Mouse (Mus musculus) neural tube, embryonic 15.5 days (tissue): ENCODE results near the gene St5. TPM values are rescaled to one million over a fixed set of nuclear protein-coding genes. Genes with fewer than 3 reads are reported as not detected.

Experiments
- ATAC-seq: fragments of 200-750 bp; cut with Nextera tagmentation; 2 replicates; pipeline ENCODE4 v1.8.0; 2017; ENCODE audit warnings: mild to moderate bottlenecking, moderate TSS enrichment, moderate library complexity; ENCODE audit not compliant: low FRiP score
- H3K27ac ChIP-seq: fragments of 300-500 bp; sonication (generic); replicated peaks from 2 replicates; pipeline ENCODE4 v1.5.1; 2015; ENCODE audit warnings: mild to moderate bottlenecking, inconsistent platforms
- H3K27me3 ChIP-seq: fragments of 300-500 bp; sonication (generic); replicated peaks from 2 replicates; pipeline ENCODE4 v1.6.1; 2015; ENCODE audit warnings: inconsistent platforms
- H3K36me3 ChIP-seq: fragments of 300-500 bp; sonication (generic); 2 replicates; pipeline ENCODE4 v1.6.1; 2015; ENCODE audit warnings: inconsistent platforms
- H3K4me1 ChIP-seq: fragments of 300-500 bp; sonication (generic); 2 replicates; pipeline ENCODE4 v1.6.1; 2015; ENCODE audit warnings: inconsistent platforms
- H3K4me2 ChIP-seq: fragments of 300-500 bp; sonication (generic); 2 replicates; pipeline ENCODE4 v1.6.1; 2015; ENCODE audit warnings: inconsistent platforms, mild to moderate bottlenecking, moderate library complexity
- H3K4me3 ChIP-seq: fragments of 300-500 bp; sonication (generic); replicated peaks from 2 replicates; pipeline ENCODE4 v1.5.1; 2015; ENCODE audit warnings: mild to moderate bottlenecking, inconsistent platforms
- H3K9ac ChIP-seq: fragments of 300-500 bp; sonication (generic); replicated peaks from 2 replicates; pipeline ENCODE4 v1.6.1; 2015; ENCODE audit warnings: mild to moderate bottlenecking, inconsistent platforms
- H3K9me3 ChIP-seq: fragments of 300-500 bp; sonication (generic); replicated peaks from 2 replicates; pipeline ENCODE4 v1.6.1; 2016; ENCODE audit warnings: inconsistent platforms
- WGBS: fragments of 180-500 bp; shearing (Covaris S2); methylation state at CpG from one replicate; pipeline ENCODE4 v1.1.7; 2015; ENCODE audit warnings: mixed read lengths; 5-methylcytosine and 5-hydroxymethylcytosine counted together
- polyA plus RNA-seq: library from polyadenylated mRNA; unstranded; fragments of >200 nt; fragmentation: Nextera tagmentation; extraction: Ambion mirVana; gene quantifications from 2 replicates; pipeline ENCODE4 v1.2.1, GENCODE M21; 2015

Gene St5
- polyA plus RNA-seq, 1 experiment from 2014 or later: 18.2 TPM

GRCm38 (mm10) chr7:109659278-109659677, 44.1 kb downstream of the St5 start:
- no peak for ATAC-seq
- Histone ChIP-seq H3K9ac (no peak overlapping the region), H3K27me3 (no peaks in the 10 kb centered on the region), H3K4me3 (no peak overlapping the region), H3K9me3 (no peaks in the 10 kb centered on the region), H3K36me3 (no peaks in the 10 kb centered on the region), H3K4me2 (no peak overlapping the region), H3K27ac (no peak overlapping the region), H3K4me1 (no peaks in the 10 kb centered on the region)
- 96% methylated on average over 2 of the region's 2 CpGs for WGBS

GRCm38 (mm10) chr7:109657884-109658283, 45.5 kb downstream of the St5 start:
- no peaks in the 10 kb centered on the region for H3K4me1 ChIP-seq
- 60% methylated on average over 6 of the region's 6 CpGs for WGBS

GRCm38 (mm10) chr7:109654871-109655270, 48.5 kb downstream of the St5 start:
- no peaks in the 10 kb centered on the region for H3K27me3 ChIP-seq
- H3K4me1 ChIP-seq: no peaks in the 10 kb centered on the region
- 81% methylated on average over 5 of the region's 5 CpGs for WGBS
- ATAC-seq: no peak
- H3K4me2 ChIP-seq: no peak overlapping the region
- H3K9me3 ChIP-seq: no peaks in the 10 kb centered on the region
- H3K36me3 ChIP-seq: no peaks in the 10 kb centered on the region
- no peak overlapping the region for H3K9ac ChIP-seq
- no peak overlapping the region for H3K4me3 ChIP-seq
- no peak overlapping the region for H3K27ac ChIP-seq

More at GRCm38 (mm10) chr7:109657884-109658283, 45.5 kb downstream of the St5 start:
- H3K9ac ChIP-seq: no peak overlapping the region
- no peaks in the 10 kb centered on the region for H3K36me3 ChIP-seq
- no peak overlapping the region for H3K4me2 ChIP-seq
- H3K27ac ChIP-seq: no peak overlapping the region
- no peaks in the 10 kb centered on the region for H3K9me3 ChIP-seq
- H3K4me3 ChIP-seq: no peak overlapping the region
- no peaks in the 10 kb centered on the region for H3K27me3 ChIP-seq
- no peak for ATAC-seq

- H3K4me3 ChIP-seq: no peak overlapping the region
- H3K36me3 ChIP-seq: no peaks in the 10 kb centered on the region
- no peaks in the 10 kb centered on the region for H3K27me3 ChIP-seq
- no peaks in the 10 kb centered on the region for H3K4me1 ChIP-seq
- no peak overlapping the region for H3K27ac ChIP-seq
- 67% methylated on average over 10 of the region's 10 CpGs for WGBS
- no peak for ATAC-seq
- H3K4me2 ChIP-seq: no peak overlapping the region
- no peak overlapping the region for H3K9ac ChIP-seq
- H3K9me3 ChIP-seq: no peaks in the 10 kb centered on the region
Measured at GRCm38 (mm10) chr7:109648812-109649594, 54.4 kb downstream of the St5 start.

- H3K36me3 ChIP-seq: no peaks in the 10 kb centered on the region
- no peaks in the 10 kb centered on the region for H3K27me3 ChIP-seq
- no peak overlapping the region for H3K4me3 ChIP-seq
- H3K9ac ChIP-seq: no peak overlapping the region
- 38% methylated on average over 3 of the region's 3 CpGs for WGBS
- H3K27ac ChIP-seq: no peak overlapping the region
- H3K4me1 ChIP-seq: no peaks in the 10 kb centered on the region
- H3K9me3 ChIP-seq: no peaks in the 10 kb centered on the region
- ATAC-seq: no peak
- no peak overlapping the region for H3K4me2 ChIP-seq
Measured at GRCm38 (mm10) chr7:109646574-109646973, 56.8 kb downstream of the St5 start.

GRCm38 (mm10) chr7:109643305-109643994, 60.0 kb downstream of the St5 start:
- ATAC-seq: no peak
- 97% methylated on average over 18 of the region's 18 CpGs for WGBS
- H3K4me1 ChIP-seq: no peaks in the 10 kb centered on the region
- no peak overlapping the region for H3K4me3 ChIP-seq
- H3K9ac ChIP-seq: no peak overlapping the region
- no peak overlapping the region for H3K27ac ChIP-seq
- no peaks in the 10 kb centered on the region for H3K9me3 ChIP-seq
- no peaks in the 10 kb centered on the region for H3K36me3 ChIP-seq
- no peak overlapping the region for H3K4me2 ChIP-seq
- H3K27me3 ChIP-seq: no peaks in the 10 kb centered on the region

GRCm38 (mm10) chr7:109641963-109642362, 61.4 kb downstream of the St5 start:
- Histone ChIP-seq H3K4me2 (no peak overlapping the region), H3K4me1 (no peaks in the 10 kb centered on the region), H3K4me3 (no peak overlapping the region), H3K36me3 (no peaks in the 10 kb centered on the region), H3K9me3 (no peaks in the 10 kb centered on the region), H3K27ac (no peak overlapping the region), H3K9ac (no peak overlapping the region), H3K27me3 (no peaks in the 10 kb centered on the region)
- WGBS: 50% methylated on average over 1 of the region's 1 CpGs
- ATAC-seq: no peak

- Histone ChIP-seq H3K9ac (no peak overlapping the region), H3K27me3 (no peaks in the 10 kb centered on the region), H3K4me1 (no peaks in the 10 kb centered on the region), H3K36me3 (no peaks in the 10 kb centered on the region), H3K9me3 (no peaks in the 10 kb centered on the region), H3K4me3 (no peak overlapping the region), H3K4me2 (no peak overlapping the region), H3K27ac (no peak overlapping the region)
- 82% methylated on average over 8 of the region's 8 CpGs for WGBS
- no peak for ATAC-seq
Measured at GRCm38 (mm10) chr7:109641102-109641501, 62.3 kb downstream of the St5 start.

- Histone ChIP-seq H3K9ac (no peak overlapping the region), H3K9me3 (no peaks in the 10 kb centered on the region), H3K4me2 (no peak overlapping the region), H3K4me3 (no peak overlapping the region), H3K36me3 (no peaks in the 10 kb centered on the region), H3K27ac (no peak overlapping the region), H3K4me1 (no peaks in the 10 kb centered on the region), H3K27me3 (no peaks in the 10 kb centered on the region)
- ATAC-seq: no peak
- 75% methylated on average over 5 of the region's 5 CpGs for WGBS
Measured at GRCm38 (mm10) chr7:109637391-109637790, 66.0 kb downstream of the St5 start.

GRCm38 (mm10) chr7:109636086-109636792, 67.2 kb downstream of the St5 start:
- Histone ChIP-seq H3K27me3 (no peaks in the 10 kb centered on the region), H3K4me1 (no peaks in the 10 kb centered on the region), H3K9ac (no peak overlapping the region), H3K9me3 (no peaks in the 10 kb centered on the region), H3K36me3 (no peaks in the 10 kb centered on the region), H3K27ac (no peak overlapping the region), H3K4me2 (no peak overlapping the region), H3K4me3 (no peak overlapping the region)
- no peak for ATAC-seq
- 90% methylated on average over 8 of the region's 8 CpGs for WGBS

- Histone ChIP-seq H3K27me3 (no peaks in the 10 kb centered on the region), H3K9me3 (no peaks in the 10 kb centered on the region)
- no peak for ATAC-seq
Measured at GRCm38 (mm10) chr7:109633404-109634085, 69.9 kb downstream of the St5 start.

More at GRCm38 (mm10) chr7:109633404-109634085, 69.9 kb downstream of the St5 start:
- 90% methylated on average over 15 of the region's 15 CpGs for WGBS
- no peak overlapping the region for H3K4me2 ChIP-seq
- H3K4me1 ChIP-seq: no peaks in the 10 kb centered on the region
- H3K9ac ChIP-seq: no peak overlapping the region
- no peak overlapping the region for H3K4me3 ChIP-seq
- no peak overlapping the region for H3K27ac ChIP-seq
- H3K36me3 ChIP-seq: no peaks in the 10 kb centered on the region
